Comparison of ENCODE assay signal across 8 mouse cellular contexts in genomic region chr10:7391935-7392930, GRCm38 (mm10).
A peak's percentile ranks its signal among the peaks of the same experiment; 100 is the strongest.
DNase-seq lines count a peak whose midpoint lies in the region; ATAC-seq and TF ChIP-seq lines count a peak whose summit lies in the region.

No protein-coding gene starts in this region.

- no peak for TF ChIP-seq CTCF in lung, adult 2 months (IDR thresholded peaks at IDR 0.05; ENCODE audit: insufficient read depth, low read length)
- no peak for TF ChIP-seq CTCF in brain, embryonic 14.5 days (IDR thresholded peaks at IDR 0.05; ENCODE audit: borderline replicate concordance, extremely low read depth, insufficient read depth, insufficient read length)
- TF ChIP-seq CTCF in kidney, postnatal 0 days (IDR thresholded peaks at IDR 0.05; ENCODE audit: low read depth), result no peak
- no peak for TF ChIP-seq CTCF in midbrain, postnatal 0 days (IDR thresholded peaks at IDR 0.05)

- H3K4me3 ChIP-seq in lung, adult 2 months (replicated peaks; ENCODE audit: extremely low read depth, low read depth, low read length), result peak overlapping the region; percentile 55
- peak overlapping the region; percentile 63 for H3K4me3 ChIP-seq in kidney, postnatal 0 days (replicated peaks; ENCODE audit: low read depth, low read length)
- H3K4me3 ChIP-seq in midbrain, postnatal 0 days (ENCODE audit: low read depth, low read length), result peak overlapping the region; percentile 53

- no peak for TF ChIP-seq POLR2A in lung, adult 2 months (IDR thresholded peaks at IDR 0.05; ENCODE audit: borderline replicate concordance, extremely low read depth, low read depth, low read length)
- no peak for TF ChIP-seq POLR2A in brain, embryonic 14.5 days (IDR thresholded peaks at IDR 0.05; ENCODE audit: borderline replicate concordance, extremely low read depth, insufficient read depth, insufficient read length, poor library complexity, severe bottlenecking)

- H3K27ac ChIP-seq in kidney, postnatal 0 days, result no peak overlapping the region
- no peak overlapping the region for H3K27ac ChIP-seq in midbrain, postnatal 0 days (ENCODE audit: low read depth, low read length)

- no peaks in the 10 kb centered on the region for H3K36me3 ChIP-seq in kidney, postnatal 0 days (ENCODE audit: insufficient read depth, low read length)
- no peaks in the 10 kb centered on the region for H3K36me3 ChIP-seq in midbrain, postnatal 0 days (ENCODE audit: insufficient read depth, low read length)

- peak overlapping the region; percentile 99 for H3K4me2 ChIP-seq in kidney, postnatal 0 days (ENCODE audit: low read length)
- peak overlapping the region; percentile 99 for H3K4me2 ChIP-seq in midbrain, postnatal 0 days (ENCODE audit: low read depth, low read length, poor library complexity, severe bottlenecking)

- ATAC-seq in kidney, postnatal 0 days (replicated peaks; ENCODE audit: low FRiP score, low read depth), result peak; percentile 60
- ATAC-seq in midbrain, postnatal 0 days (ENCODE audit: low FRiP score), result peak; percentile 39
- ATAC-seq in erythroid progenitor cell, adult 5-6 weeks (replicated peaks; ENCODE audit: low FRiP score, poor library complexity, severe bottlenecking), result no peak

- H3K9me3 ChIP-seq in kidney, postnatal 0 days (replicated peaks; ENCODE audit: low read length), result no peaks in the 10 kb centered on the region
- no peaks in the 10 kb centered on the region for H3K9me3 ChIP-seq in midbrain, postnatal 0 days (ENCODE audit: low read length)

- no peak for DNase-seq in lung, adult 2 months
- no peak for DNase-seq in lung, postnatal 14 days
- peak; percentile 26 for DNase-seq in brain, embryonic 14.5 days (ENCODE audit: low read depth)
- peak; percentile 49 for DNase-seq in forelimb bud, embryonic 11.5 days (ENCODE audit: low read depth, low spot score)
- DNase-seq in kidney, postnatal 0 days (ENCODE audit: low spot score), result peak; percentile 31
- DNase-seq in midbrain, postnatal 0 days (ENCODE audit: low spot score), result no peak
- no peak for DNase-seq in left cerebral cortex, adult 8-10 months (ENCODE audit: low spot score in 2 of 2)

- peaks cover 4% of the 10 kb centered on the region; the same call in 1 of the 2 replicates for H3K4me1 ChIP-seq in lung, adult 2 months (ENCODE audit: control insufficient read depth, insufficient read depth, low read length)
- peaks cover 11% of the 10 kb centered on the region; the same call in 1 of the 2 replicates for H3K4me1 ChIP-seq in kidney, postnatal 0 days (replicated peaks; ENCODE audit: insufficient read depth, low read length)
- no peaks in the 10 kb centered on the region for H3K4me1 ChIP-seq in midbrain, postnatal 0 days (ENCODE audit: insufficient read depth, low read length)

- 0 out of 2 replicates have a peak overlapping the region, but pooled peaks have one; percentile 40 for H3K9ac ChIP-seq in kidney, postnatal 0 days (ENCODE audit: low read depth, low read length)
- H3K9ac ChIP-seq in midbrain, postnatal 0 days (replicated peaks; ENCODE audit: low read length, poor library complexity, severe bottlenecking), result no peak overlapping the region

- 1% methylated on average over 73 of the region's 73 CpGs for WGBS in lung, adult 2 months
- under 1% methylated on average over 73 of the region's 73 CpGs for WGBS in kidney, postnatal 0 days
- under 1% methylated on average over 68 of the region's 73 CpGs for WGBS in midbrain, postnatal 0 days

- H3K27me3 ChIP-seq in kidney, postnatal 0 days (ENCODE audit: insufficient read depth, low read length), result peaks cover 18% of the 10 kb centered on the region; the same call in 1 of the 2 replicates
- peaks cover 19% of the 10 kb centered on the region for H3K27me3 ChIP-seq in midbrain, postnatal 0 days (ENCODE audit: insufficient read depth, low read length)

Comparison
In these comparisons a context has a peak if more than half of its experiments do, and no peak if none do; other contexts are left out.
1. DNase-seq: peak in brain, embryonic 14.5 days (single experiment), forelimb bud, embryonic 11.5 days (single experiment) and kidney, postnatal 0 days (single experiment); none in lung, adult 2 months (single experiment), lung, postnatal 14 days (single experiment), midbrain, postnatal 0 days (single experiment) and left cerebral cortex, adult 8-10 months (0 of 2).
2. Peak in every context shown above with its lines, with median percentiles within 50 percentile points of each other: H3K4me3 ChIP-seq.